20 mouse cellular contexts compared by ENCODE assay signal in the genomic region with DNA sequence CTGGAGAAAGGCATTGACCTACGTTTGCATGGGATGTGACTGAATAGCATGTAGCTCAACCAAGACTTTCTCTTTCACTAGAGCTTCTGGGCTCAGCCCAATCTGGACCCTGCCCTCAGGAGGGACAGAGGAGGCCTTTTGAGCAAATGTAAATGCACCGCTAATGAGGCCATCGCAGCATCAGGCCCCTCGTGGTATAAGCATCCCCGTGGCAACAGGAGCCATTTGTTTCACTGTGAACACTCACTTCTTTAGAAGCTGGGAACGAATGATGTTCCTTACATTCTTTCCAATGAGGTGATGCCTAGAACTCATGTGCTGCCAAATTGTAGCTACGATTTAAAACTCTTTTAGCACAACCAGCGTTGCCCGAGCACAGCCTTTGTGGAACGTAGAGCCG.
DNase-seq lines count a peak whose midpoint lies in the region; ATAC-seq and TF ChIP-seq lines count a peak whose summit lies in the region.
"Had no signal": no experiment of that assay in that cellular context is flagged by ENCODE, and none has a peak within 500 bp of the region (broad histone marks: within the 10 kb centered on the region; RNA-seq: fewer than 3 reads in every experiment).

No protein-coding gene starts in this region.

- peaks cover 34% of the 10 kb centered on the region for H3K4me1 ChIP-seq in hindbrain, embryonic 10.5 days (replicated peaks)
- H3K4me1 ChIP-seq in hindbrain, embryonic 12.5 days: peaks cover 25% of the 10 kb centered on the region
- peaks cover 20% of the 10 kb centered on the region for H3K4me1 ChIP-seq in forebrain, embryonic 11.5 days (replicated peaks; ENCODE audit: control insufficient read depth, insufficient read depth, low read length)
- H3K4me1 ChIP-seq in forebrain, postnatal 0 days (ENCODE audit: insufficient read depth): peaks cover 28% of the 10 kb centered on the region
- H3K4me1 ChIP-seq in midbrain, embryonic 14.5 days (ENCODE audit: control insufficient read depth, insufficient read depth, low read length): peaks cover 24% of the 10 kb centered on the region

- no peak for TF ChIP-seq CTCF in forebrain, postnatal 0 days (IDR thresholded peaks at IDR 0.05; ENCODE audit: low read depth)

- no peaks in the 10 kb centered on the region for H3K36me3 ChIP-seq in hindbrain, embryonic 10.5 days
- H3K36me3 ChIP-seq in hindbrain, embryonic 12.5 days: no peaks in the 10 kb centered on the region
- H3K36me3 ChIP-seq in forebrain, embryonic 11.5 days (ENCODE audit: control insufficient read depth, insufficient read depth, low read length): no peaks in the 10 kb centered on the region
- H3K36me3 ChIP-seq in forebrain, postnatal 0 days (ENCODE audit: insufficient read depth): no peaks in the 10 kb centered on the region
- H3K36me3 ChIP-seq in midbrain, embryonic 14.5 days (ENCODE audit: control insufficient read depth, insufficient read depth, low read length): no peaks in the 10 kb centered on the region
- H3K36me3 ChIP-seq: heart, embryonic 10.5 days; limb, embryonic 10.5 days; neural tube, embryonic 13.5 days had no signal

- DNase-seq in hindbrain, embryonic 10.5 days (ENCODE audit: low spot score): peak; percentile 6
- DNase-seq in forebrain, embryonic 11.5 days (ENCODE audit: low spot score): peak; percentile 54
- DNase-seq in forebrain, postnatal 0 days: no peak
- DNase-seq in midbrain, embryonic 14.5 days: peak; percentile 36
- no peak for DNase-seq in ovary, postnatal 10 days (ENCODE audit: low spot score)
- no peak for DNase-seq in heart, postnatal 14 days
- no peak for DNase-seq in urinary bladder, adult 18-20 months (ENCODE audit: low spot score in 2 of 2)
- DNase-seq: adrenal gland, postnatal 36 days; cerebellum, adult 8-10 months; kidney, adult 2 months; kidney, postnatal 10 days; liver, postnatal 0 days; lung, postnatal 10 days; right cerebral cortex, postnatal 25 days had no signal

- intact Hi-C loops in heart, postnatal 14 days (cut with DNase I): no loop called here

- H3K4me2 ChIP-seq in hindbrain, embryonic 12.5 days (replicated peaks): no peak overlapping the region
- 0 out of 2 replicates have a peak overlapping the region, but pooled peaks have one; percentile 11 for H3K4me2 ChIP-seq in forebrain, embryonic 11.5 days (ENCODE audit: low read depth, low read length, severe bottlenecking)
- H3K4me2 ChIP-seq in forebrain, postnatal 0 days (ENCODE audit: low read depth): 0 out of 2 replicates have a peak overlapping the region, but pooled peaks have one; percentile 2
- H3K4me2 ChIP-seq in midbrain, embryonic 14.5 days (ENCODE audit: low read length): no peak overlapping the region
- H3K4me2 ChIP-seq: neural tube, embryonic 13.5 days had no signal

- H3K27ac ChIP-seq in hindbrain, embryonic 10.5 days: peak overlapping the region; percentile 64
- no peak overlapping the region for H3K27ac ChIP-seq in hindbrain, embryonic 12.5 days
- no peak overlapping the region for H3K27ac ChIP-seq in forebrain, embryonic 11.5 days (ENCODE audit: low read depth, low read length)
- H3K27ac ChIP-seq in forebrain, postnatal 0 days (ENCODE audit: low read depth, low read length): no peak overlapping the region
- no peak overlapping the region for H3K27ac ChIP-seq in midbrain, embryonic 14.5 days (replicated peaks; ENCODE audit: low read depth, low read length)
- H3K27ac ChIP-seq: heart, embryonic 10.5 days; limb, embryonic 10.5 days; neural tube, embryonic 13.5 days had no signal

- H3K9me3 ChIP-seq in hindbrain, embryonic 10.5 days: no peaks in the 10 kb centered on the region
- no peaks in the 10 kb centered on the region for H3K9me3 ChIP-seq in hindbrain, embryonic 12.5 days (replicated peaks)
- H3K9me3 ChIP-seq in forebrain, embryonic 11.5 days (ENCODE audit: control insufficient read depth, low read length): no peaks in the 10 kb centered on the region
- no peaks in the 10 kb centered on the region for H3K9me3 ChIP-seq in forebrain, postnatal 0 days (ENCODE audit: low read length)
- H3K9me3 ChIP-seq in midbrain, embryonic 14.5 days (ENCODE audit: control insufficient read depth, low read length): no peaks in the 10 kb centered on the region
- H3K9me3 ChIP-seq: heart, embryonic 10.5 days; limb, embryonic 10.5 days; neural tube, embryonic 13.5 days had no signal

- no peak overlapping the region for H3K4me3 ChIP-seq in hindbrain, embryonic 10.5 days
- no peak overlapping the region for H3K4me3 ChIP-seq in hindbrain, embryonic 12.5 days
- H3K4me3 ChIP-seq in forebrain, embryonic 11.5 days (ENCODE audit: low read depth, low read length): no peak overlapping the region
- no peak overlapping the region for H3K4me3 ChIP-seq in forebrain, postnatal 0 days (ENCODE audit: low read depth, low read length)
- no peak overlapping the region for H3K4me3 ChIP-seq in midbrain, embryonic 14.5 days (replicated peaks; ENCODE audit: low read depth, low read length)
- H3K4me3 ChIP-seq: heart, embryonic 10.5 days; limb, embryonic 10.5 days; neural tube, embryonic 13.5 days had no signal

- 49% methylated on average over 11 of the region's 11 CpGs for WGBS in hindbrain, embryonic 10.5 days
- WGBS in hindbrain, embryonic 12.5 days: 32% methylated on average over 11 of the region's 11 CpGs
- 36% methylated on average over 11 of the region's 11 CpGs for WGBS in forebrain, embryonic 11.5 days
- WGBS in forebrain, postnatal 0 days: 9% methylated on average over 11 of the region's 11 CpGs
- 33% methylated on average over 11 of the region's 11 CpGs for WGBS in midbrain, embryonic 14.5 days

- no peaks in the 10 kb centered on the region for H3K27me3 ChIP-seq in hindbrain, embryonic 10.5 days (ENCODE audit: insufficient read depth, poor library complexity, severe bottlenecking)
- no peaks in the 10 kb centered on the region for H3K27me3 ChIP-seq in hindbrain, embryonic 12.5 days
- no peaks in the 10 kb centered on the region for H3K27me3 ChIP-seq in forebrain, embryonic 11.5 days (ENCODE audit: control insufficient read depth, insufficient read depth, low read length)
- no peaks in the 10 kb centered on the region for H3K27me3 ChIP-seq in forebrain, postnatal 0 days (ENCODE audit: insufficient read depth, low read length)
- H3K27me3 ChIP-seq in midbrain, embryonic 14.5 days (ENCODE audit: control insufficient read depth, insufficient read depth, low read length): no peaks in the 10 kb centered on the region
- H3K27me3 ChIP-seq: CH12.LX; neural tube, embryonic 13.5 days had no signal

- no peak for ATAC-seq in hindbrain, embryonic 12.5 days (ENCODE audit: low FRiP score)
- ATAC-seq in forebrain, embryonic 11.5 days (replicated peaks; ENCODE audit: low FRiP score): 0 out of 2 replicates have a peak, but pooled peaks have one; percentile 31
- 0 out of 2 replicates have a peak, but pooled peaks have one; percentile 12 for ATAC-seq in forebrain, postnatal 0 days
- ATAC-seq in midbrain, embryonic 14.5 days (ENCODE audit: low FRiP score, low TSS enrichment): no peak
- ATAC-seq: inflammation-experienced regulatory T-cells, adult 6 months; liver, postnatal 0 days had no signal

- H3K9ac ChIP-seq in hindbrain, embryonic 12.5 days: no peak overlapping the region
- no peak overlapping the region; the same call in 1 of the 2 replicates for H3K9ac ChIP-seq in forebrain, embryonic 11.5 days (ENCODE audit: low read length)
- H3K9ac ChIP-seq in forebrain, postnatal 0 days: no peak overlapping the region
- no peak overlapping the region for H3K9ac ChIP-seq in midbrain, embryonic 14.5 days (replicated peaks; ENCODE audit: low read length)
- H3K9ac ChIP-seq: liver, postnatal 0 days; neural tube, embryonic 13.5 days had no signal

Comparison
In these comparisons a context has a peak if more than half of its experiments do, and no peak if none do; other contexts are left out.
1. DNase-seq: peak in hindbrain, embryonic 10.5 days (single experiment), forebrain, embryonic 11.5 days (single experiment) and midbrain, embryonic 14.5 days (single experiment); none in forebrain, postnatal 0 days (single experiment), ovary, postnatal 10 days (single experiment), heart, postnatal 14 days (0 of 2) and urinary bladder, adult 18-20 months (0 of 2).
2. ATAC-seq: peak in forebrain, embryonic 11.5 days (single experiment) and forebrain, postnatal 0 days (single experiment); none in hindbrain, embryonic 12.5 days (single experiment) and midbrain, embryonic 14.5 days (single experiment).
3. H3K4me2 ChIP-seq: peak in forebrain, embryonic 11.5 days (single experiment) and forebrain, postnatal 0 days (single experiment); none in hindbrain, embryonic 12.5 days (single experiment) and midbrain, embryonic 14.5 days (single experiment).